Mouse (Mus musculus) lung, embryonic 14.5 days (tissue): ENCODE results near the gene Snca. TPM values are rescaled to one million over a fixed set of nuclear protein-coding genes. Genes with fewer than 3 reads are reported as not detected.
"Not testable (repeated sequence)": the region's sequence is repeated elsewhere in the genome, so short reads cannot be mapped to it uniquely, and the experiment has no call there.

Experiments used
- ATAC-seq: fragments of 200-750 bp; cut with Nextera tagmentation; 2 replicates; pipeline ENCODE4 v1.8.0; 2017; ENCODE audit warnings: mild to moderate bottlenecking, moderate TSS enrichment, moderate library complexity; ENCODE audit not compliant: insufficient read depth
- DNase-seq: peaks from one replicate; pipeline ENCODE4 v3.0.0-alpha.2; 2015
- H3K27ac ChIP-seq: fragments of 300-500 bp; sonication (generic); 2 replicates; pipeline ENCODE4 v1.5.1; 2014; ENCODE audit warnings: low read depth, mild to moderate bottlenecking, moderate library complexity
- H3K27me3 ChIP-seq: fragments of 300-500 bp; sonication (generic); 2 replicates; pipeline ENCODE4 v1.6.1; 2014; ENCODE audit warnings: low read length, control low read depth; ENCODE audit not compliant: insufficient read depth
- H3K36me3 ChIP-seq: fragments of 300-500 bp; sonication (generic); 2 replicates; pipeline ENCODE4 v1.6.1; 2014; ENCODE audit warnings: control low read depth; ENCODE audit not compliant: insufficient read depth
- H3K4me1 ChIP-seq: fragments of 300-500 bp; sonication (generic); 2 replicates; pipeline ENCODE4 v1.6.1; 2014; ENCODE audit warnings: antibody characterized with exemption, control low read depth; ENCODE audit not compliant: insufficient read depth
- H3K4me2 ChIP-seq: fragments of 300-500 bp; sonication (generic); 2 replicates; pipeline ENCODE4 v1.6.1; 2014; ENCODE audit warnings: mild to moderate bottlenecking
- H3K4me3 ChIP-seq: fragments of 300-500 bp; sonication (generic); 2 replicates; pipeline ENCODE4 v1.5.1; 2014; ENCODE audit warnings: low read depth, low read length
- H3K9ac ChIP-seq: fragments of 300-500 bp; sonication (generic); 2 replicates; pipeline ENCODE4 v1.6.1; 2014
- H3K9me3 ChIP-seq: fragments of 300-500 bp; sonication (generic); 2 replicates; pipeline ENCODE4 v1.6.1; 2016; ENCODE audit warnings: low read depth, low read length, control low read depth
- CTCF ChIP-seq: IDR thresholded peaks from 2 replicates; pipeline ENCODE4 v1.5.1; 2016; ENCODE audit warnings: antibody characterized with exemption, low read depth
- WGBS: fragments of 180-500 bp; shearing (Covaris S2); extraction: QIAGEN DNeasy Blood & Tissue Kit; methylation state at CpG from one replicate; pipeline ENCODE4 v1.1.7; 2014; 5-methylcytosine and 5-hydroxymethylcytosine counted together
- polyA plus RNA-seq: library from polyadenylated mRNA; unstranded; fragments of >200 nt; fragmentation: Nextera tagmentation; extraction: Ambion mirVana; gene quantifications from 2 replicates; pipeline ENCODE4 v1.2.1, GENCODE M21; 2014

Gene Snca
- polyA plus RNA-seq, 1 experiment from 2014 or later = 23.7 TPM

DNA sequence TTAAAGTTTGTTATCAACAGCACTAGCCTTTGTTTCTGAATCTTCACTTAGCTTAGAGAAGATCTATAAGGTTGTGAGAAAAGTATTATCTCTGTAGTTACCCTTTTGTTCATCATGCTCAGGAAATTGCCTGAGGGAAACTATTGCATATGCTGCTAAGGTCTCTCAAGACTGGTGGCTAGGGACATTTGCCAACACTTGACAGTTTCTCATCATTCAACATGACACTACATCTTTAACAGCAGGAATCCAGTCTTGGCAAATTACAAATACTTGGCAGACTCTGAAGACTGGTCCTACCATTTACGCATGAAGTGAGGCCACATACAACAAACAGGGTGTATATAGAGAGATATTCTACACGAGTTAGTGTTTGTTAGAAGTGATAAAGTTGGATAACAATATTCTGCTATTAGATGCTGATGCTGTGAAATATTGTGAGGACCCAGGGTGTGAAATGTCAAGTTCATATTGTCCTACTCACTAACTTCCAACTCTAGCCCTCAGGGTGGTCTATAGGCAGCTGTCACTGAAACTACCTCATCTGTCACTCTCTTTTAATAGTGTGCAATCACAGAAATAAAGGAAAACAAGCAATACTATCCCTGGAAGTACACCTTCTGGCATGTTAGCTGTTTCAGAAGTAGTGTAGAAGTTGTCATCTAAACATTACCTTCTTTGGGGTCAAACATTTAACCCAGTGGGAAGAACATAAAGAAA is 105.4 kb downstream of the Snca start:
- DNase-seq (peak; percentile 48), ATAC-seq (no peak)
- Histone ChIP-seq H3K27ac (no peak overlapping the region), H3K9ac (no peak overlapping the region), H3K9me3 (no peaks in the 10 kb centered on the region), H3K4me3 (no peak overlapping the region), H3K4me1 (no peaks in the 10 kb centered on the region), H3K27me3 (no peaks in the 10 kb centered on the region), H3K4me2 (no peak overlapping the region), H3K36me3 (no peaks in the 10 kb centered on the region)
- WGBS = 41% methylated on average over 2 of the region's 2 CpGs
- no peak for TF ChIP-seq CTCF

DNA sequence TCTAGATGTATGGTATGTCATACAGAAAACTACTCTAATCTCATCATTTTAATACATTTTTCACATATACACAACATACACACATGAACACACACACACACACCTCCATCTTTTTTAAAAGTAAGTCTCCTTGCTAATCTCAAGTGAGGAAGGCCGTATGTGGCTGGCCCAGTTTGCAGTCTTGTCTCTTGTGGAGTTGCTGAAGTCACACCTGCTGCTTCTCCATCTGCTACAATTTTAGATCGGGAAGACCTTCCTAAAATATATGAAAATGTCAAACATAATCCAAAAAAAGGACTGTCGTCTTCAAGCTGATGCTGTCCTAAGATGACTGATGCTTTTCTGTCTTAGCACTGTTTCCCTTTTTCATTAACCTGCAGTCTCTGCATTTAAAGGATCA is 112.1 kb downstream of the Snca start:
- no peak for TF ChIP-seq CTCF
- Histone ChIP-seq H3K9ac (no peak overlapping the region), H3K27ac (no peak overlapping the region), H3K27me3 (no peaks in the 10 kb centered on the region), H3K4me1 (no peaks in the 10 kb centered on the region), H3K4me3 (no peak overlapping the region), H3K36me3 (no peaks in the 10 kb centered on the region), H3K4me2 (no peak overlapping the region), H3K9me3 (no peaks in the 10 kb centered on the region)
- WGBS = 75% methylated on average over 3 of the region's 3 CpGs
- DNase-seq (no peak), ATAC-seq (no peak)

DNA sequence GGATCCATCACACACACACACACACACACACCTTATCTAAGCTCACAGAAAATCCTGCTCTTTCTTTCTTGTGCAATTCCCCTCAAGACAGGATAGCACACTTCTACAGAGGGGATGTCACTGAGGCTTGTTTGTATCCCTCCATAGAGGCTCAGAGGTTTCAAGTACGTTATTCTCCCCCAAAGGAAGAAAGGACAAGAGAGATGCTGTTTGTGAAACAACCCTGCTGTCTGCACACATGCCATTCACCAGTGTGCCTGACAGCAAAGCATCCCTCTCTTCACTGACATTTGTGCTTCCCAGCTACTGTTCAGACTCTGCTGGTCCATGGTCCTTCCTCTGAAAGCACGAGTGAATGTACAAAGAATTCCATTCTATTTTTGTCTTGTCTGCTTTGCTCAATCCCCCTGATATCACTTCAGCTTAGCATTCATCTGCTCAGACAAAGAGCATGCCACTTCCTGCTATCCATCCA is 119.6 kb downstream of the Snca start:
- Histone ChIP-seq H3K4me2 (no peak overlapping the region), H3K4me1 (no peaks in the 10 kb centered on the region), H3K36me3 (no peaks in the 10 kb centered on the region), H3K27ac (no peak overlapping the region), H3K9me3 (no peaks in the 10 kb centered on the region), H3K4me3 (no peak overlapping the region), H3K9ac (no peak overlapping the region), H3K27me3 (no peaks in the 10 kb centered on the region)
- no peak for ATAC-seq
- 14% methylated on average over 2 of the region's 2 CpGs for WGBS
- no peak for TF ChIP-seq CTCF
- no peak for DNase-seq

DNA sequence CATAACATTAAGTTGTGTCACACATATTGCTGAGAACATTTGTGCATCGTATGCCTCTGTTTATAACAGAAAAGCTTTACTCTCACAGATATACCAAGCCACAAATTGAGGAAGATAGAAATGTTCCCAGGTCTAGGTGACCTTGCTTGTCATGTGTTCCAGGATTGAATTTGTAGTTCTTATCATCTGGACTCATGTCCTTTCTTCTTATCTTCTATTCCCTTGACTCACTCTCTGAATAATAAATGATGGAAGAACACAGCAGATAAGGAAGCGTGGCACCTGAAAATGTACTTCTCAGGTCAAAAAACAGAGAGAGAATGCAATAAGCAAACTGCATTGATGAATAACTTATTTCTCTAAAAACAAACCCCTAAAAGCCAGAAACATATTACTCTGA is 131.6 kb downstream of the Snca start:
- Histone ChIP-seq H3K4me2 (no peak overlapping the region), H3K4me3 (no peak overlapping the region), H3K27me3 (no peaks in the 10 kb centered on the region), H3K4me1 (no peaks in the 10 kb centered on the region), H3K36me3 (no peaks in the 10 kb centered on the region), H3K9me3 (no peaks in the 10 kb centered on the region), H3K9ac (no peak overlapping the region), H3K27ac (no peak overlapping the region)
- no peak for DNase-seq
- TF ChIP-seq CTCF = no peak
- 64% methylated on average over 2 of the region's 2 CpGs for WGBS
- ATAC-seq = no peak

DNA sequence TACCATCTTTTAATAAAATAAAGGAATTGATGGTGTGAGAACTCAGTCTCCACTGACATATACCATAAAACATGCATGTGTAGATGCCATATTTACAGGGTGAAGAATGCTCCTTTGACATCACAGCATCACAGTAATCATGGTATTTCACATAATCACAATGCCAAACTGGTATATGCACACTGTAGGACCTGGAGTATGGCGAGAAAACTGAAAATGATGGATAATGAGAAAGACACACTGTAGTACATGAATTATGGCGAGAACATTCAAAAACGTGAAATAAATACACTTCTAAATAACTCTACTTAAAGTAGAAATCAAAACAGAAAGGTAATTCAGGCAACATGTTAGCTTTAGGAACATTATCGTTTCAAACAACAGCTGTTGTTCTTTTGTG is 142.6 kb downstream of the Snca start:
- H3K4me2 ChIP-seq, H3K4me3 ChIP-seq, H3K36me3 ChIP-seq, DNase-seq, H3K9ac ChIP-seq, H3K27ac ChIP-seq, H3K27me3 ChIP-seq, H3K4me1 ChIP-seq, H3K9me3 ChIP-seq, ATAC-seq: not testable (repeated sequence)
- WGBS = 76% methylated on average over 4 of the region's 4 CpGs

DNA sequence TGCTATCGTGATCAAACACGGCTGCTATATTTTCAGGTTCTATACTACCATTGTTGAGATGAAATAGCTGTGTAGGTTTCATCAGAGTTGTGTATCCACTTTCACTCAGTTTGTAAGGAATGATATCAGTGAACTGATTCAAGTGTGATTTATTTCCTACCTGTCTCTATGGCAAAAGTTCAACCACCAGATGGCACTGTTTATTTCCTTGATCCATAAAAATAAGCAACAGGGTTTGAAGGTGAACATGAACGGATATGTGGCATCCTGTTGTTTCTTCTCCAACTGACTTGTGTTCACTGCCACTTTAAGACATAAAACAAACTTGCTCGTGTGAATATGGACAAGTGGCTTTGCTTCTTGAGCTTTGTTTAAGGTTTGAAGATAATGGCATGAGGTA is 147.4 kb downstream of the Snca start:
- peak; percentile 79 for DNase-seq
- Histone ChIP-seq H3K27me3 (no peaks in the 10 kb centered on the region), H3K4me1 (no peaks in the 10 kb centered on the region), H3K9me3 (no peaks in the 10 kb centered on the region), H3K9ac (no peak overlapping the region), H3K4me3 (no peak overlapping the region), H3K36me3 (no peaks in the 10 kb centered on the region), H3K27ac (no peak overlapping the region), H3K4me2 (no peak overlapping the region)
- 29% methylated on average over 4 of the region's 4 CpGs for WGBS
- peak; percentile 60 for TF ChIP-seq CTCF
- no peak for ATAC-seq

Other genes starting within 250 kb of the Snca start
- 41.3 and 46.0 TPM in 2 replicates for gene Mmrn1, start 95.1 kb upstream of the Snca start, polyA plus RNA-seq